Mouse (Mus musculus): Measurements from ENCODE around the gene Prdx6. TPM values are rescaled to one million over a fixed set of nuclear protein-coding genes. Genes with fewer than 3 reads are reported as not detected.

The Prdx6 gene
- 301 and 339 TPM in 2 replicates for polyA plus RNA-seq (2012; rRNA removed)

DNA sequence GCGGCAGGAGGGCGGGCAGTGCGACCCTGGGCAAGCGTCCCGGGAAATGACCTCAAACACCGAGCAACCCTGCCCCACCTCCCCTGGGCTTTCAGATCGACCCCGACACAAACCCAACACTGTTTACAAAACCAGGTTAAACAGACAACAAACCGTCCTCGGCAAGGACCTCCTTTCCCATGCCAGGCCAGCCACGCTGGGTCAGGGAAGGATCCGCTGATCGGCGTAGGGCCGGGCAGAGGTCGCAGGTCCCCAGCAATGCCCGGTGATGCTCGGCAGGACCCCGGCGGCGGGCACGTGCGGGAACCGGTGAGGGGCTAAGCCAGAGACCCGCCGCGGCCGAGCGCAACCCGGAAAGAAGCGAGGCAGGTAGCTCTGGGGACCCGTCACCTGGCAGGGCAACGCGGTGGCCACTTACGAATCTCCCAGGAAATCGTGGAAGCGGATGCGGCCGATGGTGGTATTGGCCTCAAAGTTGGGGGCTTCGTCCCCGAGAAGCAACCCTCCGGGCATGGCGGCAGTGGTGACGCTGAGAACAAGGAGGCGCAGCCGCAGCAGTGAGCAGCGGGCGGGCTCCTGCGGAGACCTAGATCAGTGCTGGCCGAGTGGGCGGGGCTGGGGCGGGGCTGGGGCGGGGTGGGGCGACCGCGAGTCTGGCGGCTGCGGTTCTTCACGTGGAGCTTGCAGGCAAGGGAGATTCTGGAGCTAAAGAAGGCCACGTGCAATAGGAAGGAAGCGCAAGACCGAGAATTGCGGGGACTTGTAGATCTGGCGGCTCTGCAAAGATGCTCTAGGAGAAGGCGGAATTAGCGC is at the start of gene Prdx6:
Gene Prdx6 (minus strand): TSS at position 616 of the 813 bp plus-strand sequence.
- Histone ChIP-seq H3K4me1 (ENCODE audit: control insufficient read depth, insufficient read depth, low read length) (no peaks in the 10 kb centered on the region; the same call in 1 of the 2 replicates), H3K27me3 (ENCODE audit: control insufficient read depth, insufficient read depth, low read length) (no peaks in the 10 kb centered on the region), H3K27ac (ENCODE audit: insufficient read depth, low read length) (peak within 1 kb of the TSS; percentile 73), H3K4me3 (replicated peaks; ENCODE audit: insufficient read depth, low read depth, low read length) (peak within 1 kb of the TSS; percentile 96)
- DNase-seq = peak; percentile 81 to 83
- TF ChIP-seq CTCF (IDR thresholded peaks at IDR 0.05; ENCODE audit: borderline replicate concordance, insufficient read depth, low read depth, low read length) (no peak), POLR2A (IDR thresholded peaks at IDR 0.05; ENCODE audit: borderline replicate concordance, insufficient read depth, low read length) (peak; percentile 73)
- under 1% methylated on average over 66 of the region's 66 CpGs for WGBS

GRCm38 (mm10) chr1:161288256-161288655 is 37.2 kb upstream of the Prdx6 start:
- Histone ChIP-seq H3K4me3 (replicated peaks; ENCODE audit: insufficient read depth, low read depth, low read length) (no peak overlapping the region), H3K4me1 (ENCODE audit: control insufficient read depth, insufficient read depth, low read length) (no peaks in the 10 kb centered on the region), H3K27ac (ENCODE audit: insufficient read depth, low read length) (no peak overlapping the region), H3K27me3 (ENCODE audit: control insufficient read depth, insufficient read depth, low read length) (no peaks in the 10 kb centered on the region)
- 46% methylated on average over 12 of the region's 12 CpGs for WGBS
- TF ChIP-seq CTCF (IDR thresholded peaks at IDR 0.05; ENCODE audit: borderline replicate concordance, insufficient read depth, low read depth, low read length) (no peak), POLR2A (IDR thresholded peaks at IDR 0.05; ENCODE audit: borderline replicate concordance, insufficient read depth, low read length) (no peak)
- DNase-seq = no peak

DNA sequence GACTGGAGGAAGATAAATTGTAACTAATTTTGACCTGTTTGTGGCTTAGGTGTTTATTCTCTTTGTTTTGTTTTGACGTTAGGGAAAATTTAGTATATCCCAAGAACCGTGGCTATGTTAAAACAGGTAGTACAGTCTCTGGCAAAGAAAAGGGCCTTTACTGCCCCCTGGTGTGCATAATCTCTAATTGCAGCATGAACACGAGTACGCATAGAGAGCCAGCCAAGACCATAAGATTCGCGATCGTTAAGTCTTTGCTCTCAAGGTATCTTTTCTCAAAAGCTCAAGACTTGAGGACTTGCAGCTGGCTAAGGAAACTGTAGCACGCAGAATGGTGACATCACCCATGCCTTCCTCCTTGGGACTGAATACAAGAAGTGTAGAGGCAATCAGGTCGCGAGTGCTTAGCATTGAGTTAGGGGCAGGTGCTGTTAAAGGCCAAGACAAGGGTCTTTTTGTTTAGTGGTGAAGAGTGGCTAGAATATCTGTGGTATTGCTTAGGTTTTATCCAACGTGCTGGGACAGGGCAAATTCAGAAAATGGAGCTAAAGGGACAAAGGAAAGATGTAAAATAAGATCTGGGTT is 35.8 kb upstream of the Prdx6 start:
- H3K27ac ChIP-seq (ENCODE audit: insufficient read depth, low read length) = no peak overlapping the region
- no peaks in the 10 kb centered on the region for H3K27me3 ChIP-seq (ENCODE audit: control insufficient read depth, insufficient read depth, low read length)
- 24% methylated on average over 11 of the region's 11 CpGs for WGBS
- TF ChIP-seq CTCF (IDR thresholded peaks at IDR 0.05; ENCODE audit: borderline replicate concordance, insufficient read depth, low read depth, low read length) (peak; percentile 52; the same call in 1 of the 2 replicates), POLR2A (IDR thresholded peaks at IDR 0.05; ENCODE audit: borderline replicate concordance, insufficient read depth, low read length) (no peak)
- peak; percentile 51 to 59 for DNase-seq
- no peak overlapping the region for H3K4me3 ChIP-seq (replicated peaks; ENCODE audit: insufficient read depth, low read depth, low read length)
- no peaks in the 10 kb centered on the region for H3K4me1 ChIP-seq (ENCODE audit: control insufficient read depth, insufficient read depth, low read length)

DNA sequence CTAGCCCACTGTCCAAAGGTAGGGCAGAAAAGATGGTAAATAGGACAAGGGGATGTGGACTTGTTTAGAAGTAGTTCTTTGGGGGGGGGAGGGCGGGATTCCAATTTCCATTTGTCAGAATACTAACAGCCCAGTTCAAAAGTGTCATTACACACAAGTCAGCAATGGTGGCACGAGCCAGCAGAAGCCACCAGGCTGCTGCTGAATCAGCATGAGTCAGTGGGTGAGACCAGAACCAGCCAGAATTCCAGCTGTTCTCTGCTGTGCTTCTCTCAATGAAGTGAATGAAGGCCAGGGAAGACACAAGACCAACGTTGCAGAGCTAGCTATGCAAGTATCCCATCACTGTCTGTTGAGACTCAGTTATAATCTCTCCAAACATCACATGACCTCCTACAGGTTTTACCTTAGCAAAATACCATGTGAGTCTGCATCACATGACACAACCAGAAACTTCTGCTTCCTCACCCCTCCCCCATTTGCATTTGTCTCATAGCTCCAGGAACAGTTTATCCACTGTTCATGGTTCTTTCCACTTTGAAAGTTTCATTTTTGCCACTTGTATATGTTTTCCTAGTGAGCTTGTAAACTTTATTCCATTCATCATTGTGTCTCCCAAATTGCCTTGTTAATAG is 30.2 kb upstream of the Prdx6 start:
- H3K27me3 ChIP-seq (ENCODE audit: control insufficient read depth, insufficient read depth, low read length) = no peaks in the 10 kb centered on the region
- TF ChIP-seq POLR2A (IDR thresholded peaks at IDR 0.05; ENCODE audit: borderline replicate concordance, insufficient read depth, low read length) = no peak
- TF ChIP-seq CTCF (IDR thresholded peaks at IDR 0.05; ENCODE audit: borderline replicate concordance, insufficient read depth, low read depth, low read length) = no peak
- H3K27ac ChIP-seq (ENCODE audit: insufficient read depth, low read length) = no peak overlapping the region
- WGBS = 56% methylated on average over 3 of the region's 3 CpGs
- DNase-seq = no peak
- H3K4me1 ChIP-seq (ENCODE audit: control insufficient read depth, insufficient read depth, low read length) = no peaks in the 10 kb centered on the region
- H3K4me3 ChIP-seq (replicated peaks; ENCODE audit: insufficient read depth, low read depth, low read length) = no peak overlapping the region

GRCm38 (mm10) chr1:161279244-161279908 is 28.4 kb upstream of the Prdx6 start:
- no peak for DNase-seq
- Histone ChIP-seq H3K4me3 (replicated peaks; ENCODE audit: insufficient read depth, low read depth, low read length) (no peak overlapping the region), H3K27me3 (ENCODE audit: control insufficient read depth, insufficient read depth, low read length) (no peaks in the 10 kb centered on the region), H3K4me1 (ENCODE audit: control insufficient read depth, insufficient read depth, low read length) (no peaks in the 10 kb centered on the region), H3K27ac (ENCODE audit: insufficient read depth, low read length) (no peak overlapping the region)
- WGBS = 47% methylated on average over 6 of the region's 6 CpGs
- no peak for TF ChIP-seq CTCF (IDR thresholded peaks at IDR 0.05; ENCODE audit: borderline replicate concordance, insufficient read depth, low read depth, low read length)
- TF ChIP-seq POLR2A (IDR thresholded peaks at IDR 0.05; ENCODE audit: borderline replicate concordance, insufficient read depth, low read length) = no peak

- Histone ChIP-seq H3K27ac (ENCODE audit: insufficient read depth, low read length) (no peak overlapping the region), H3K4me1 (ENCODE audit: control insufficient read depth, insufficient read depth, low read length) (no peaks in the 10 kb centered on the region), H3K27me3 (ENCODE audit: control insufficient read depth, insufficient read depth, low read length) (no peaks in the 10 kb centered on the region), H3K4me3 (replicated peaks; ENCODE audit: insufficient read depth, low read depth, low read length) (no peak overlapping the region)
- peak in 1 of 2 experiments; percentile 35 for DNase-seq
- TF ChIP-seq CTCF (IDR thresholded peaks at IDR 0.05; ENCODE audit: borderline replicate concordance, insufficient read depth, low read depth, low read length) = no peak
- TF ChIP-seq POLR2A (IDR thresholded peaks at IDR 0.05; ENCODE audit: borderline replicate concordance, insufficient read depth, low read length) = no peak
- WGBS = 35% methylated on average over 1 of the region's 1 CpGs
Measured at GRCm38 (mm10) chr1:161273486-161273885, 22.5 kb upstream of the Prdx6 start.

DNA sequence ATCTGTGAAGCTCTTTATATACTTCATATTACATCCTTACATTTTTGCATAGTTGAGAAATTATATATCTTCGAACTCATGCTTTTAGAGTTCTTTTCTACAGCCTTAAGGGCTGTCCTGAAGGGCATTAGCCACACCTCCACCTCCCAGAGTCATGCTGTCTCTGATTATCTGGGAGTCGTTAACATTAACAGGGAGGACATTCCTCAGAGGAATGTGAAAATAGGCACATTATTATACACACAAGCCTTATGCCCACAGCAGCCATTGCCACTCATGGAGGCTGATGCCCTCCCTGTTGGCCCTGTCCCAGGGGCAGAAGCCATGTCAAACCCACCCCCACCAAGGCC is 20.4 kb upstream of the Prdx6 start:
- WGBS = 54% methylated on average over 2 of the region's 2 CpGs
- no peak overlapping the region for H3K4me3 ChIP-seq (replicated peaks; ENCODE audit: insufficient read depth, low read depth, low read length)
- no peaks in the 10 kb centered on the region for H3K4me1 ChIP-seq (ENCODE audit: control insufficient read depth, insufficient read depth, low read length)
- H3K27ac ChIP-seq (ENCODE audit: insufficient read depth, low read length) = no peak overlapping the region
- no peaks in the 10 kb centered on the region for H3K27me3 ChIP-seq (ENCODE audit: control insufficient read depth, insufficient read depth, low read length)
- TF ChIP-seq POLR2A (IDR thresholded peaks at IDR 0.05; ENCODE audit: borderline replicate concordance, insufficient read depth, low read length) = no peak
- no peak for TF ChIP-seq CTCF (IDR thresholded peaks at IDR 0.05; ENCODE audit: borderline replicate concordance, insufficient read depth, low read depth, low read length)
- DNase-seq = no peak

Data from cerebellum, adult 2 months (tissue).